In the genomic region with DNA sequence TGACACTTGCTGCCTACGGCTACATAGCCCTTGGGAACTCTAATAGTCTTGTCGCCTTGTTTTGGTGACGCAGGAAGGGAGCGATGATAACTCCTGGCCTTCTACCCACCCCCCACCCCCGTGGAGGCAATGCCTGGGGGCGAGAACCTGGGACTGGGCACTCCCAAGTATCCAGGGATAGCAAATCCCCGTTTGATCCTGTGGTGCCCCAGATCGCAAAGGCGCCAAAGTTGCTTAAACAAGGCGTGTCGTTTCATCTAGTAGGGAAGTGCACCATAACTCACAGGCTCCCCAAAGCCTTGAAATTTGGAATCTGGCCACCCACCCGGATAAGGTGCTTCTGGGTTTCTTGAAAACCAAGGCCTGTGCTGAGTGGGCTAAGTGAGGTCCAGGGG, we compare ENCODE assay signal across 8 mouse cellular contexts. TPM values are rescaled to one million over a fixed set of nuclear protein-coding genes. Genes with fewer than 3 reads are reported as not detected.
DNase-seq lines count a peak whose midpoint lies in the region; ATAC-seq and TF ChIP-seq lines count a peak whose summit lies in the region.

No protein-coding gene starts in this region.

- peak overlapping the region; percentile 71 for H3K9ac ChIP-seq in kidney, embryonic 15.5 days
- peak overlapping the region; percentile 83 for H3K9ac ChIP-seq in embryonic facial prominence, embryonic 12.5 days
- H3K9ac ChIP-seq in hindbrain, embryonic 15.5 days: peak overlapping the region; percentile 59
- H3K9ac ChIP-seq in lung, postnatal 0 days (replicated peaks; ENCODE audit: low read depth): peak overlapping the region; percentile 45
- H3K9ac ChIP-seq in stomach, postnatal 0 days (ENCODE audit: low read length): peak overlapping the region; percentile 70

- TF ChIP-seq CTCF in lung, postnatal 0 days (IDR thresholded peaks at IDR 0.05): no peak
- no peak for TF ChIP-seq CTCF in stomach, postnatal 0 days (IDR thresholded peaks at IDR 0.05; ENCODE audit: low read depth)

- peak; percentile 65 for ATAC-seq in kidney, embryonic 15.5 days (replicated peaks; ENCODE audit: low FRiP score)
- peak; percentile 22; the same call in 1 of the 2 replicates for ATAC-seq in embryonic facial prominence, embryonic 12.5 days (ENCODE audit: insufficient number of reproducible peaks, insufficient read depth, low FRiP score, low TSS enrichment)
- peak; percentile 71 for ATAC-seq in hindbrain, embryonic 15.5 days (ENCODE audit: low FRiP score, low read depth)
- ATAC-seq in lung, postnatal 0 days: peak; percentile 55
- ATAC-seq in stomach, postnatal 0 days (ENCODE audit: low FRiP score, low TSS enrichment): peak; percentile 34

- no peak for DNase-seq in kidney, postnatal 14 days
- DNase-seq in MN1 (ENCODE audit: low spot score): peak; percentile 9
- no peak for DNase-seq in lung, postnatal 0 days (ENCODE audit: low spot score)
- no peak for DNase-seq in stomach, postnatal 0 days (ENCODE audit: low spot score)
- DNase-seq in B cell, adult 2 months: no peak

- H3K27ac ChIP-seq in kidney, embryonic 15.5 days: peak overlapping the region; percentile 66
- peak overlapping the region; percentile 58; the same call in 1 of the 2 replicates for H3K27ac ChIP-seq in embryonic facial prominence, embryonic 12.5 days
- peak overlapping the region; percentile 58 for H3K27ac ChIP-seq in hindbrain, embryonic 15.5 days (replicated peaks)
- H3K27ac ChIP-seq in lung, postnatal 0 days (ENCODE audit: low read length): peak overlapping the region; percentile 11; the same call in 1 of the 2 replicates
- H3K27ac ChIP-seq in stomach, postnatal 0 days (replicated peaks): peak overlapping the region; percentile 71

- 0% methylated on average over 12 of the region's 12 CpGs for WGBS in kidney, embryonic 15.5 days
- WGBS in embryonic facial prominence, embryonic 12.5 days: under 1% methylated on average over 12 of the region's 12 CpGs
- WGBS in hindbrain, embryonic 15.5 days: under 1% methylated on average over 12 of the region's 12 CpGs
- 2% methylated on average over 12 of the region's 12 CpGs for WGBS in lung, postnatal 0 days
- 1% methylated on average over 12 of the region's 12 CpGs for WGBS in stomach, postnatal 0 days

- H3K4me2 ChIP-seq in kidney, embryonic 15.5 days: peak overlapping the region; percentile 69
- peak overlapping the region; percentile 61 for H3K4me2 ChIP-seq in embryonic facial prominence, embryonic 12.5 days (replicated peaks)
- peak overlapping the region; percentile 91 for H3K4me2 ChIP-seq in hindbrain, embryonic 15.5 days
- H3K4me2 ChIP-seq in lung, postnatal 0 days (replicated peaks; ENCODE audit: low read depth, low read length): peak overlapping the region; percentile 57
- H3K4me2 ChIP-seq in stomach, postnatal 0 days (replicated peaks; ENCODE audit: low read depth): peak overlapping the region; percentile 83

- TF ChIP-seq EP300 in lung, postnatal 0 days (IDR thresholded peaks at IDR 0.05): no peak
- TF ChIP-seq EP300 in stomach, postnatal 0 days (optimal IDR thresholded peaks at IDR 0.05): no peak

- no peaks in the 10 kb centered on the region for H3K9me3 ChIP-seq in kidney, embryonic 15.5 days (replicated peaks)
- H3K9me3 ChIP-seq in embryonic facial prominence, embryonic 12.5 days: no peaks in the 10 kb centered on the region
- no peaks in the 10 kb centered on the region for H3K9me3 ChIP-seq in hindbrain, embryonic 15.5 days
- no peaks in the 10 kb centered on the region for H3K9me3 ChIP-seq in lung, postnatal 0 days (ENCODE audit: low read length)
- H3K9me3 ChIP-seq in stomach, postnatal 0 days (ENCODE audit: control insufficient read depth, low read length): no peaks in the 10 kb centered on the region

- no peaks in the 10 kb centered on the region for H3K27me3 ChIP-seq in kidney, embryonic 15.5 days
- H3K27me3 ChIP-seq in embryonic facial prominence, embryonic 12.5 days: no peaks in the 10 kb centered on the region
- H3K27me3 ChIP-seq in hindbrain, embryonic 15.5 days: no peaks in the 10 kb centered on the region
- no peaks in the 10 kb centered on the region for H3K27me3 ChIP-seq in lung, postnatal 0 days (replicated peaks; ENCODE audit: insufficient read depth, low read length)
- no peaks in the 10 kb centered on the region for H3K27me3 ChIP-seq in stomach, postnatal 0 days (ENCODE audit: control insufficient read depth, insufficient read depth, low read length)

- peak overlapping the region; percentile 70 for H3K4me3 ChIP-seq in kidney, embryonic 15.5 days (replicated peaks)
- peak overlapping the region; percentile 72 for H3K4me3 ChIP-seq in embryonic facial prominence, embryonic 12.5 days
- peak overlapping the region; percentile 56 for H3K4me3 ChIP-seq in hindbrain, embryonic 15.5 days
- peak overlapping the region; percentile 53 for H3K4me3 ChIP-seq in lung, postnatal 0 days (ENCODE audit: low read depth, low read length)
- peak overlapping the region; percentile 63 for H3K4me3 ChIP-seq in stomach, postnatal 0 days (ENCODE audit: low read depth, low read length)

- peaks cover 14% of the 10 kb centered on the region for H3K36me3 ChIP-seq in kidney, embryonic 15.5 days
- peaks cover 10% of the 10 kb centered on the region; the same call in 1 of the 2 replicates for H3K36me3 ChIP-seq in embryonic facial prominence, embryonic 12.5 days
- peaks cover 9% of the 10 kb centered on the region for H3K36me3 ChIP-seq in hindbrain, embryonic 15.5 days
- H3K36me3 ChIP-seq in lung, postnatal 0 days (ENCODE audit: insufficient read depth, low read length): no peaks in the 10 kb centered on the region
- H3K36me3 ChIP-seq in stomach, postnatal 0 days (ENCODE audit: control insufficient read depth, insufficient read depth, low read length): 0 out of 2 replicates have a peak, but pooled peaks cover 5% of the 10 kb centered on the region

- H3K4me1 ChIP-seq in kidney, embryonic 15.5 days: peaks cover 21% of the 10 kb centered on the region
- H3K4me1 ChIP-seq in embryonic facial prominence, embryonic 12.5 days: peaks cover 20% of the 10 kb centered on the region
- H3K4me1 ChIP-seq in hindbrain, embryonic 15.5 days (replicated peaks): peaks cover 23% of the 10 kb centered on the region
- H3K4me1 ChIP-seq in lung, postnatal 0 days (ENCODE audit: insufficient read depth, low read depth, low read length): peaks cover 15% of the 10 kb centered on the region; the same call in 1 of the 2 replicates
- H3K4me1 ChIP-seq in stomach, postnatal 0 days (replicated peaks; ENCODE audit: control insufficient read depth, insufficient read depth): peaks cover 2% of the 10 kb centered on the region; the same call in 1 of the 2 replicates

RNA-seq across cellular contexts. Expression of a gene that starts 0.3 kb away (rescaled TPM):
- polyA plus RNA-seq in kidney, embryonic 15.5 days (2015; fragmentation: Nextera tagmentation; extraction: Ambion mirVana): 126 and 141 TPM in 2 replicates
- 130 and 142 TPM in 2 replicates for polyA plus RNA-seq in embryonic facial prominence, embryonic 12.5 days (2016; fragmentation: Nextera tagmentation; extraction: Ambion mirVana)
- polyA plus RNA-seq in hindbrain, embryonic 15.5 days (2015; fragmentation: Nextera tagmentation; extraction: Ambion mirVana): 59.3 and 71.4 TPM in 2 replicates
- 131 and 132 TPM in 2 replicates for polyA plus RNA-seq in lung, postnatal 0 days (2015; fragmentation: Nextera tagmentation; extraction: Ambion mirVana)
- polyA plus RNA-seq in stomach, postnatal 0 days (2015; fragmentation: Nextera tagmentation; extraction: Ambion mirVana): 119 and 122 TPM in 2 replicates

RNA-seq across cellular contexts. Expression of a gene that starts 9.2 kb away (rescaled TPM):
- 0.10 and 0.27 TPM in 2 replicates for polyA plus RNA-seq in kidney, embryonic 15.5 days (2015; fragmentation: Nextera tagmentation; extraction: Ambion mirVana)
- polyA plus RNA-seq in embryonic facial prominence, embryonic 12.5 days (2016; fragmentation: Nextera tagmentation; extraction: Ambion mirVana): 0.48 and 0.51 TPM in 2 replicates
- 23.0 and 31.7 TPM in 2 replicates for polyA plus RNA-seq in hindbrain, embryonic 15.5 days (2015; fragmentation: Nextera tagmentation; extraction: Ambion mirVana)
- 31.6 and 47.5 TPM in 2 replicates for polyA plus RNA-seq in lung, postnatal 0 days (2015; fragmentation: Nextera tagmentation; extraction: Ambion mirVana)
- 29.8 and 37.9 TPM in 2 replicates for polyA plus RNA-seq in stomach, postnatal 0 days (2015; fragmentation: Nextera tagmentation; extraction: Ambion mirVana)

RNA-seq across cellular contexts. Expression of a gene that starts 19.8 kb away (rescaled TPM):
- polyA plus RNA-seq in kidney, embryonic 15.5 days (2015; fragmentation: Nextera tagmentation; extraction: Ambion mirVana): not detected in 2 replicates
- polyA plus RNA-seq in embryonic facial prominence, embryonic 12.5 days (2016; fragmentation: Nextera tagmentation; extraction: Ambion mirVana): not detected in 2 replicates
- 0.08 TPM in 1 of 2 replicates, not detected in the other for polyA plus RNA-seq in hindbrain, embryonic 15.5 days (2015; fragmentation: Nextera tagmentation; extraction: Ambion mirVana)
- polyA plus RNA-seq in lung, postnatal 0 days (2015; fragmentation: Nextera tagmentation; extraction: Ambion mirVana): not detected in 2 replicates
- polyA plus RNA-seq in stomach, postnatal 0 days (2015; fragmentation: Nextera tagmentation; extraction: Ambion mirVana): not detected in 2 replicates

RNA-seq across cellular contexts. Expression of a gene that starts 57.9 kb away (rescaled TPM):
- polyA plus RNA-seq in kidney, embryonic 15.5 days (2015; fragmentation: Nextera tagmentation; extraction: Ambion mirVana): 1.8 and 2.0 TPM in 2 replicates
- 0.13 and 0.69 TPM in 2 replicates for polyA plus RNA-seq in embryonic facial prominence, embryonic 12.5 days (2016; fragmentation: Nextera tagmentation; extraction: Ambion mirVana)
- 0.27 TPM in 1 of 2 replicates, not detected in the other for polyA plus RNA-seq in hindbrain, embryonic 15.5 days (2015; fragmentation: Nextera tagmentation; extraction: Ambion mirVana)
- polyA plus RNA-seq in lung, postnatal 0 days (2015; fragmentation: Nextera tagmentation; extraction: Ambion mirVana): 0.14 TPM in 1 of 2 replicates, not detected in the other
- 20.3 and 20.8 TPM in 2 replicates for polyA plus RNA-seq in stomach, postnatal 0 days (2015; fragmentation: Nextera tagmentation; extraction: Ambion mirVana)

Comparison
In these comparisons a context has a peak if more than half of its experiments do, and no peak if none do; other contexts are left out.
1. H3K27ac ChIP-seq: peak in every context shown above with its lines; median percentile 71 in stomach, postnatal 0 days; 66 in kidney, embryonic 15.5 days; 58 in embryonic facial prominence, embryonic 12.5 days; 58 in hindbrain, embryonic 15.5 days; 11 in lung, postnatal 0 days.
2. RNA of a gene that starts 9.2 kb away (polyA plus RNA-seq): 31.6 to 47.5 TPM in lung, postnatal 0 days, 23.0 to 31.7 TPM in hindbrain, embryonic 15.5 days and 29.8 to 37.9 TPM in stomach, postnatal 0 days; 0.48 to 0.51 TPM in embryonic facial prominence, embryonic 12.5 days and 0.10 to 0.27 TPM in kidney, embryonic 15.5 days; every median in the first group is over 10 times any median in the second.
3. Peak in every context shown above with its lines, with median percentiles within 50 percentile points of each other: ATAC-seq, H3K4me2 ChIP-seq, H3K4me3 ChIP-seq and H3K9ac ChIP-seq.